Mouse (Mus musculus): Measurements from ENCODE around the gene Notch3. TPM values are rescaled to one million over a fixed set of nuclear protein-coding genes. Genes with fewer than 3 reads are reported as not detected.
A peak's percentile ranks its signal among the peaks of the same experiment; 100 is the strongest.
"Not testable (repeated sequence)": the region's sequence is repeated elsewhere in the genome, so short reads cannot be mapped to it uniquely, and the experiment has no call there.

Notch3 gene
- polyA plus RNA-seq (2015; fragmentation: Nextera tagmentation; extraction: Ambion mirVana) = 12.1 and 14.5 TPM in 2 replicates

DNA sequence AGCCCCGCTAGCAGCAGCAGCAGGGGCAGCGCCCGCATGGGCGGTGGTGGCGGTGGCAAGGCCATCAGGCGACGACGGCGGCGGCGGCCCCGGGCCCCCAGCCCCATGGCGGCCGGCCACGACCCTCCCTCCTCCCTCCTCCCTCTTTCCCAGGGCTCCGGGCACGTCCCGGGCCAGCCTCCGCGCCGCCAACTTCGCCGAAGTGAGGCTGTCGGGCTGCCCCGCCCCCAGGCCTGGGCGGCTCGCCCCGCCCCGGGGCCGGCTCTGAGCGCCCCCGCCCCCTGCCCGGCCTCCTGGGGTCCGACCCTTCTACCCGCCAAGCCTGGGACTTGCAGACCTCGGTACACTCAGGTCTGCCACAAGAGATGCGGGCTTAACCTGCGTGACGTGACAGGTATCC is at the start of gene Notch3:
Gene Notch3 (minus strand): TSS at position 166 of the 400 bp plus-strand sequence.
- ATAC-seq (ENCODE audit: insufficient read depth, low FRiP score) = peak; percentile 70
- peak within 1 kb of the TSS; percentile 91 for H3K9ac ChIP-seq (ENCODE audit: low read length)
- 2% methylated on average over 37 of the region's 39 CpGs for WGBS

DNA sequence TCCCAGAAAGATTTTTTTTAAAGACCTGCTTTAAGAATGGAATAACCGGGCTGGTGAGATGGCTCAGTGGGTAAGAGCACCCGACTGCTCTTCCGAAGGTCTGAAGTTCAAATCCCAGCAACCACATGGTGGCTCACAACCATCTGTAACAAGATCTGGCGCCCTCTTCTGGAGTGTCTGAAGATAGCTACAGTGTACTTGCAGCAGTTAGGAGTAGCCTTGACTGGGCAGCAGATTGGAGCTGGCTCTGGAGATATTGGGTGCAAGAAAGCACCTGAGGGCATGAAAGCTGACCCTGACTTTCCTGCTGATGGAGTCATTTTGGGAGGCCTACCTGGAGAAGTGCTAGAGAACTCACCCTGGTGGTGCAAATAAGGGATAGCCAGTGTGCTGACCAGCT is 48.9 kb upstream of the Notch3 start:
- not testable (repeated sequence) for H3K9me3 ChIP-seq (replicated peaks; ENCODE audit: control insufficient read depth, low read length); ATAC-seq (ENCODE audit: insufficient read depth, low FRiP score); H3K27ac ChIP-seq (ENCODE audit: low read length); H3K4me3 ChIP-seq (replicated peaks; ENCODE audit: low read length); H3K9ac ChIP-seq (ENCODE audit: low read length); H3K27me3 ChIP-seq (ENCODE audit: control insufficient read depth, insufficient read depth, low read length); H3K4me2 ChIP-seq (ENCODE audit: low read depth, low read length); H3K4me1 ChIP-seq (ENCODE audit: control insufficient read depth, insufficient read depth, low read length)
- 73% methylated on average over 4 of the region's 4 CpGs for WGBS
- peaks cover 30% of the 10 kb centered on the region for H3K36me3 ChIP-seq (ENCODE audit: control insufficient read depth, insufficient read depth, low read length)

More for the DNA sequence above, at the start of gene Notch3:
- H3K9me3 ChIP-seq (replicated peaks; ENCODE audit: control insufficient read depth, low read length) = no peaks in the 10 kb centered on the region
- H3K27me3 ChIP-seq (ENCODE audit: control insufficient read depth, insufficient read depth, low read length) = no peaks in the 10 kb centered on the region
- peak within 1 kb of the TSS; percentile 95 for H3K27ac ChIP-seq (ENCODE audit: low read length)
- peak within 1 kb of the TSS; percentile 83 for H3K4me3 ChIP-seq (replicated peaks; ENCODE audit: low read length)
- H3K4me1 ChIP-seq (ENCODE audit: control insufficient read depth, insufficient read depth, low read length) = peaks cover 36% of the 10 kb centered on the region
- H3K36me3 ChIP-seq (ENCODE audit: control insufficient read depth, insufficient read depth, low read length) = no peaks in the 10 kb centered on the region
- H3K4me2 ChIP-seq (ENCODE audit: low read depth, low read length) = peak within 1 kb of the TSS; percentile 85

- H3K4me2 ChIP-seq (ENCODE audit: low read depth, low read length); H3K27ac ChIP-seq (ENCODE audit: low read length); ATAC-seq (ENCODE audit: insufficient read depth, low FRiP score); H3K9ac ChIP-seq (ENCODE audit: low read length); H3K27me3 ChIP-seq (ENCODE audit: control insufficient read depth, insufficient read depth, low read length); H3K9me3 ChIP-seq (replicated peaks; ENCODE audit: control insufficient read depth, low read length); H3K4me3 ChIP-seq (replicated peaks; ENCODE audit: low read length): not testable (repeated sequence)
- 94% methylated on average over 6 of the region's 6 CpGs for WGBS
- Histone ChIP-seq H3K36me3 (ENCODE audit: control insufficient read depth, insufficient read depth, low read length) (peaks cover 24% of the 10 kb centered on the region), H3K4me1 (ENCODE audit: control insufficient read depth, insufficient read depth, low read length) (peaks cover 13% of the 10 kb centered on the region)
Measured at GRCm38 (mm10) chr17:32211554-32211953, 44.9 kb upstream of the Notch3 start.

- peak overlapping the region; percentile 77 for H3K27ac ChIP-seq (ENCODE audit: low read length)
- H3K36me3 ChIP-seq (ENCODE audit: control insufficient read depth, insufficient read depth, low read length) = peaks cover 21% of the 10 kb centered on the region
- ATAC-seq (ENCODE audit: insufficient read depth, low FRiP score) = peak; percentile 37; the same call in 1 of the 2 replicates
Measured at GRCm38 (mm10) chr17:32209752-32210151, 43.1 kb upstream of the Notch3 start.

GRCm38 (mm10) chr17:32209144-32209543 is 42.5 kb upstream of the Notch3 start:
- Histone ChIP-seq H3K27me3 (ENCODE audit: control insufficient read depth, insufficient read depth, low read length) (no peaks in the 10 kb centered on the region), H3K4me2 (ENCODE audit: low read depth, low read length) (no peak overlapping the region), H3K9ac (ENCODE audit: low read length) (no peak overlapping the region), H3K9me3 (replicated peaks; ENCODE audit: control insufficient read depth, low read length) (no peaks in the 10 kb centered on the region), H3K27ac (ENCODE audit: low read length) (peak overlapping the region; percentile 83), H3K36me3 (ENCODE audit: control insufficient read depth, insufficient read depth, low read length) (peaks cover 16% of the 10 kb centered on the region), H3K4me3 (replicated peaks; ENCODE audit: low read length) (no peak overlapping the region), H3K4me1 (ENCODE audit: control insufficient read depth, insufficient read depth, low read length) (peaks cover 13% of the 10 kb centered on the region)
- 51% methylated on average over 6 of the region's 6 CpGs for WGBS
- peak; percentile 57; the same call in 1 of the 2 replicates for ATAC-seq (ENCODE audit: insufficient read depth, low FRiP score)

More at GRCm38 (mm10) chr17:32209752-32210151, 43.1 kb upstream of the Notch3 start:
- Histone ChIP-seq H3K4me2 (ENCODE audit: low read depth, low read length) (no peak overlapping the region), H3K9me3 (replicated peaks; ENCODE audit: control insufficient read depth, low read length) (no peaks in the 10 kb centered on the region), H3K4me1 (ENCODE audit: control insufficient read depth, insufficient read depth, low read length) (peaks cover 13% of the 10 kb centered on the region), H3K27me3 (ENCODE audit: control insufficient read depth, insufficient read depth, low read length) (no peaks in the 10 kb centered on the region), H3K9ac (ENCODE audit: low read length) (no peak overlapping the region), H3K4me3 (replicated peaks; ENCODE audit: low read length) (no peak overlapping the region)
- WGBS = 29% methylated on average over 3 of the region's 3 CpGs

- no peak overlapping the region for H3K4me3 ChIP-seq (replicated peaks; ENCODE audit: low read length)
- peaks cover 11% of the 10 kb centered on the region for H3K36me3 ChIP-seq (ENCODE audit: control insufficient read depth, insufficient read depth, low read length)
- peaks cover 13% of the 10 kb centered on the region for H3K4me1 ChIP-seq (ENCODE audit: control insufficient read depth, insufficient read depth, low read length)
- H3K4me2 ChIP-seq (ENCODE audit: low read depth, low read length) = no peak overlapping the region
- peak; percentile 68; the same call in 1 of the 2 replicates for ATAC-seq (ENCODE audit: insufficient read depth, low FRiP score)
- WGBS = 52% methylated on average over 5 of the region's 5 CpGs
- peak overlapping the region; percentile 83 for H3K27ac ChIP-seq (ENCODE audit: low read length)
- H3K9ac ChIP-seq (ENCODE audit: low read length) = 0 out of 2 replicates have a peak overlapping the region, but pooled peaks have one; percentile 14
- no peaks in the 10 kb centered on the region for H3K9me3 ChIP-seq (replicated peaks; ENCODE audit: control insufficient read depth, low read length)
- no peaks in the 10 kb centered on the region for H3K27me3 ChIP-seq (ENCODE audit: control insufficient read depth, insufficient read depth, low read length)
Measured at GRCm38 (mm10) chr17:32207586-32208245, 41.1 kb upstream of the Notch3 start.

- WGBS = 81% methylated on average over 3 of the region's 3 CpGs
- H3K4me3 ChIP-seq (replicated peaks; ENCODE audit: low read length) = no peak overlapping the region
- H3K9ac ChIP-seq (ENCODE audit: low read length) = no peak overlapping the region
- no peaks in the 10 kb centered on the region for H3K27me3 ChIP-seq (ENCODE audit: control insufficient read depth, insufficient read depth, low read length)
- H3K27ac ChIP-seq (ENCODE audit: low read length) = no peak overlapping the region
- ATAC-seq (ENCODE audit: insufficient read depth, low FRiP score) = no peak
- peaks cover 14% of the 10 kb centered on the region; the same call in 1 of the 2 replicates for H3K36me3 ChIP-seq (ENCODE audit: control insufficient read depth, insufficient read depth, low read length)
- no peak overlapping the region for H3K4me2 ChIP-seq (ENCODE audit: low read depth, low read length)
- H3K9me3 ChIP-seq (replicated peaks; ENCODE audit: control insufficient read depth, low read length) = no peaks in the 10 kb centered on the region
- H3K4me1 ChIP-seq (ENCODE audit: control insufficient read depth, insufficient read depth, low read length) = peaks cover 13% of the 10 kb centered on the region
Measured at GRCm38 (mm10) chr17:32205345-32205744, 38.7 kb upstream of the Notch3 start.

DNA sequence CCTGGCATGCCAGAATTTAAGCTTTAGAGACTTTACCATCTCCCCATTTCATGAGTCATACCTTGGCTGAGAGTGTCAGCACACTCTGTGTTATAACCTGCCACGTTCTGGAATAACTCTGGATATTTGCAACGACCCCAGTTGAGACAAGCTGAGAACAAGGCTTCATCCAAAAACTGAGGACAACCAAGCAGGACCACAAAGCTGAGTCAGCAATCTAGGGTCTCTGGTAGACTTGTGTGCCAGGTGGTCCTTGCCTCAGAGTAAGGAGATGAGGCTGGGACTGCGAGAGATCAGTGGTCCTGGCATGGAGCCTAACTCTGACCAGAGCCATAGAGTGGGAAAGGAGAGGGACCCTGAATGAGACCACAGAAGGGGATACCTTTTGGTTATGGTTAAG is 36.3 kb upstream of the Notch3 start:
- H3K27me3 ChIP-seq (ENCODE audit: control insufficient read depth, insufficient read depth, low read length) = no peaks in the 10 kb centered on the region
- no peak overlapping the region for H3K9ac ChIP-seq (ENCODE audit: low read length)
- H3K4me2 ChIP-seq (ENCODE audit: low read depth, low read length) = no peak overlapping the region
- WGBS = 86% methylated on average over 3 of the region's 3 CpGs
- H3K9me3 ChIP-seq (replicated peaks; ENCODE audit: control insufficient read depth, low read length) = no peaks in the 10 kb centered on the region
- no peak overlapping the region for H3K27ac ChIP-seq (ENCODE audit: low read length)
- H3K36me3 ChIP-seq (ENCODE audit: control insufficient read depth, insufficient read depth, low read length) = peaks cover 29% of the 10 kb centered on the region
- peaks cover 3% of the 10 kb centered on the region; the same call in 1 of the 2 replicates for H3K4me1 ChIP-seq (ENCODE audit: control insufficient read depth, insufficient read depth, low read length)
- no peak overlapping the region for H3K4me3 ChIP-seq (replicated peaks; ENCODE audit: low read length)
- ATAC-seq (ENCODE audit: insufficient read depth, low FRiP score) = no peak

GRCm38 (mm10) chr17:32201086-32201485 is 34.4 kb upstream of the Notch3 start:
- Histone ChIP-seq H3K4me2 (ENCODE audit: low read depth, low read length) (no peak overlapping the region), H3K4me1 (ENCODE audit: control insufficient read depth, insufficient read depth, low read length) (no peaks in the 10 kb centered on the region), H3K9ac (ENCODE audit: low read length) (no peak overlapping the region), H3K9me3 (replicated peaks; ENCODE audit: control insufficient read depth, low read length) (no peaks in the 10 kb centered on the region), H3K36me3 (ENCODE audit: control insufficient read depth, insufficient read depth, low read length) (peaks cover 38% of the 10 kb centered on the region), H3K27ac (ENCODE audit: low read length) (no peak overlapping the region), H3K27me3 (ENCODE audit: control insufficient read depth, insufficient read depth, low read length) (no peaks in the 10 kb centered on the region), H3K4me3 (replicated peaks; ENCODE audit: low read length) (no peak overlapping the region)
- ATAC-seq (ENCODE audit: insufficient read depth, low FRiP score) = no peak
- WGBS = 70% methylated on average over 5 of the region's 5 CpGs
